Mouse (Mus musculus) liver, embryonic 13.5 days (tissue): ENCODE measurements around the gene Hsh2d. TPM values are rescaled to one million over a fixed set of nuclear protein-coding genes. Genes with fewer than 3 reads are reported as not detected.

Source experiments
- ATAC-seq: fragments of 200-750 bp; cut with Nextera tagmentation; 2 replicates; pipeline ENCODE4 v1.8.0; 2017; ENCODE audit warnings: low read depth, mild to moderate bottlenecking, moderate number of reproducible peaks, moderate library complexity
- DNase-seq: peaks from one replicate; pipeline ENCODE4 v3.0.0; 2022
- H3K27ac ChIP-seq: fragments of 300-500 bp; sonication (generic); 2 replicates; pipeline ENCODE4 v1.5.1; 2015; ENCODE audit warnings: moderate library complexity, mild to moderate bottlenecking, inconsistent platforms
- H3K27me3 ChIP-seq: fragments of 300-500 bp; sonication (generic); 2 replicates; pipeline ENCODE4 v1.6.1; 2015; ENCODE audit warnings: mild to moderate bottlenecking, inconsistent platforms
- H3K36me3 ChIP-seq: fragments of 300-500 bp; sonication (generic); 2 replicates; pipeline ENCODE4 v1.6.1; 2015; ENCODE audit warnings: mild to moderate bottlenecking, inconsistent platforms
- H3K4me1 ChIP-seq: fragments of 300-500 bp; sonication (generic); replicated peaks from 2 replicates; pipeline ENCODE4 v1.6.1; 2015; ENCODE audit warnings: inconsistent platforms
- H3K4me2 ChIP-seq: fragments of 300-500 bp; sonication (generic); 2 replicates; pipeline ENCODE4 v1.6.1; 2015; ENCODE audit warnings: inconsistent platforms, mild to moderate bottlenecking, moderate library complexity
- H3K4me3 ChIP-seq: fragments of 300-500 bp; sonication (generic); replicated peaks from 2 replicates; pipeline ENCODE4 v1.5.1; 2015; ENCODE audit warnings: mild to moderate bottlenecking, inconsistent platforms
- H3K9ac ChIP-seq: fragments of 300-500 bp; sonication (generic); 2 replicates; pipeline ENCODE4 v1.6.1; 2015; ENCODE audit warnings: mild to moderate bottlenecking, inconsistent platforms
- H3K9me3 ChIP-seq: fragments of 300-500 bp; sonication (generic); replicated peaks from 2 replicates; pipeline ENCODE4 v1.6.1; 2016; ENCODE audit warnings: inconsistent platforms
- WGBS: fragments of 180-500 bp; shearing (Covaris S2); methylation state at CpG from one replicate; pipeline ENCODE4 v1.1.7; 2015; ENCODE audit not compliant: insufficient replicate concordance; 5-methylcytosine and 5-hydroxymethylcytosine counted together
- polyA plus RNA-seq: library from polyadenylated mRNA; unstranded; fragments of >200 nt; fragmentation: Nextera tagmentation; extraction: Ambion mirVana; gene quantifications from 2 replicates; pipeline ENCODE4 v1.2.1, GENCODE M21; 2015

The Hsh2d gene
- 0.16 and 0.29 TPM in 2 replicates for polyA plus RNA-seq

GRCm38 (mm10) chr8:72189417-72190214 is at the start of gene Hsh2d:
Gene Hsh2d (plus strand): TSS chr8:72189638.
- ATAC-seq: peak; percentile 23; the same call in 1 of the 2 replicates

DNA sequence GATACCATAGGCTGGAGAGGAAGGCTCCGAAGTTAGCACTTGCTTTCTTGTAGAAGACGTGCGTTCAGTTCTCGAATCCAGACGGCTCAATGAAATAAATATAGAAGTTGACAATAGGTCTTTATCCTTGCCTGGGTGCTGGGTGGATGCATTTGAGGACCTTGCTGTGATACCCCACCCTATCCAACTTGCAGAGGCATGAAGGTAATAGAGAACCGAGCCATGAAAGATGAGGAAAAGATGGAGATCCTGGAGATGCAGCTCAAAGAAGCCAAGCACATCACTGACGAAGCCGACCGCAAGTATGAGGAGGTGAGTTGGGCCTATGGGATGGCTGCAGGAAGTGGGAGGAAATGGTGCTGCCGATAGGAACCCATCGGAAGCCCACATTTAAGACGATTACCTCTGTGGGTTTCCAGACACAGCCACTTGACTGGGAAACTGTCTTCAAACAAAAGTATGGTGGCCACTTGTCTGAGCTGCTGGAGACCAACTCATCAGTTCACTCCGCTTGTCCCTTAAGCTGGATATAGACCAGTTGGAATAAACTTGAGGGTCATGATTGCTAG is 46.1 kb upstream of the Hsh2d start:
- H3K9ac ChIP-seq: no peak overlapping the region
- no peaks in the 10 kb centered on the region for H3K27me3 ChIP-seq
- ATAC-seq: no peak
- H3K4me3 ChIP-seq: no peak overlapping the region
- 40% methylated on average over 13 of the region's 13 CpGs for WGBS
- DNase-seq: no peak
- no peak overlapping the region for H3K4me2 ChIP-seq
- H3K36me3 ChIP-seq: peaks cover 77% of the 10 kb centered on the region
- no peak overlapping the region for H3K27ac ChIP-seq
- H3K4me1 ChIP-seq: peaks cover 24% of the 10 kb centered on the region
- no peaks in the 10 kb centered on the region for H3K9me3 ChIP-seq

More at GRCm38 (mm10) chr8:72189417-72190214, at the start of gene Hsh2d:
- peak within 1 kb of the TSS; percentile 21; the same call in 1 of the 2 replicates for H3K4me2 ChIP-seq
- no peak within 1 kb of the TSS for H3K4me3 ChIP-seq
- H3K9me3 ChIP-seq: no peaks in the 10 kb centered on the region
- H3K27me3 ChIP-seq: no peaks in the 10 kb centered on the region
- H3K27ac ChIP-seq: no peak within 1 kb of the TSS
- DNase-seq: no peak
- H3K9ac ChIP-seq: no peak within 1 kb of the TSS
- 55% methylated on average over 12 of the region's 12 CpGs for WGBS
- no peaks in the 10 kb centered on the region for H3K36me3 ChIP-seq
- H3K4me1 ChIP-seq: no peaks in the 10 kb centered on the region; the same call in 1 of the 2 replicates

DNA sequence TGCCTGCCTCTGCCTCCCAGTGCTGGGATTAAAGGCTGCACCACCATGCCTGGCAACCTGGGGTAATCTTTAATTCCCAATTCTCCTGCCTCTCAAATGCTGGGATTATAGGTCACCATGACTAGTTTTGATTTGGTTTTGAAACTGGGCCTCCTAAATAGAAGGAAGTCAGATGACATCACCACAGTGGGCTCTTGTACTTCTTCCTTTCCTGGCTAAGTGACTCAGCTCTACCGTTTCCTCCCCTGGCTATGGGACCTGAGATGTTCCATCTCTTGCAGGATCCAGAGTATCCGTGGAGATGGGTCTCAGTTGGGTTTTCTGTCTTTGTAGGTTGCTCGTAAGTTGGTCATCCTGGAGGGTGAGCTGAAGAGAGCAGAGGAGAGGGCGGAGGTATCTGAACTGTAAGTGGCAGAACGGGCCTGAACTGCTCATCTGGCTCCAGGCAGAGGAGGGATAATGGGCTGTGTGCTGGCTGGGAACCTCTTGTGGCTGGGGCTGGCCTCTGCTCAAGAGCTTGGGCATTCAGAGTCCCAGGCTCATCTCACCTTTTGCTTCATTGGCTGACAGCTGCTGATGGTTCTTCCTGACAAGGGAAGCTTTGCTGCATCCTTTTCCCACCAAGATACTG is 45.0 kb upstream of the Hsh2d start:
- H3K4me1 ChIP-seq: peaks cover 24% of the 10 kb centered on the region
- no peaks in the 10 kb centered on the region for H3K9me3 ChIP-seq
- H3K27ac ChIP-seq: no peak overlapping the region
- no peak overlapping the region for H3K9ac ChIP-seq
- peaks cover 76% of the 10 kb centered on the region for H3K36me3 ChIP-seq
- no peak overlapping the region for H3K4me2 ChIP-seq
- no peak for ATAC-seq
- WGBS: 50% methylated on average over 5 of the region's 5 CpGs
- DNase-seq: no peak
- no peak overlapping the region for H3K4me3 ChIP-seq
- H3K27me3 ChIP-seq: no peaks in the 10 kb centered on the region

GRCm38 (mm10) chr8:72145511-72145910 is 43.9 kb upstream of the Hsh2d start:
- Histone ChIP-seq H3K4me1 (peaks cover 24% of the 10 kb centered on the region), H3K36me3 (peaks cover 76% of the 10 kb centered on the region)
- no peak for ATAC-seq

GRCm38 (mm10) chr8:72146056-72146455 is 43.4 kb upstream of the Hsh2d start:
- peaks cover 24% of the 10 kb centered on the region for H3K4me1 ChIP-seq
- no peak overlapping the region for H3K4me2 ChIP-seq
- peaks cover 76% of the 10 kb centered on the region for H3K36me3 ChIP-seq
- ATAC-seq: peak; percentile 53; the same call in 1 of the 2 replicates
- H3K27me3 ChIP-seq: no peaks in the 10 kb centered on the region
- DNase-seq: no peak
- no peaks in the 10 kb centered on the region for H3K9me3 ChIP-seq
- no peak overlapping the region for H3K9ac ChIP-seq
- H3K27ac ChIP-seq: no peak overlapping the region
- whole genome bisulfite sequencing: 73% methylated on average over 1 of the region's 1 CpGs
- no peak overlapping the region for H3K4me3 ChIP-seq

More at GRCm38 (mm10) chr8:72145511-72145910, 43.9 kb upstream of the Hsh2d start:
- Histone ChIP-seq H3K4me3 (no peak overlapping the region), H3K27ac (no peak overlapping the region), H3K9ac (no peak overlapping the region), H3K9me3 (no peaks in the 10 kb centered on the region), H3K4me2 (no peak overlapping the region), H3K27me3 (no peaks in the 10 kb centered on the region)
- DNase-seq: no peak
- WGBS: 64% methylated on average over 3 of the region's 3 CpGs

GRCm38 (mm10) chr8:72146556-72146955 is 42.9 kb upstream of the Hsh2d start:
- Histone ChIP-seq H3K27me3 (no peaks in the 10 kb centered on the region), H3K4me2 (no peak overlapping the region), H3K4me1 (peaks cover 24% of the 10 kb centered on the region), H3K36me3 (peaks cover 80% of the 10 kb centered on the region), H3K4me3 (no peak overlapping the region), H3K27ac (peak overlapping the region; percentile 5; the same call in 1 of the 2 replicates), H3K9me3 (no peaks in the 10 kb centered on the region), H3K9ac (no peak overlapping the region)
- ATAC-seq: no peak
- WGBS: 73% methylated on average over 3 of the region's 3 CpGs
- DNase-seq: no peak

DNA sequence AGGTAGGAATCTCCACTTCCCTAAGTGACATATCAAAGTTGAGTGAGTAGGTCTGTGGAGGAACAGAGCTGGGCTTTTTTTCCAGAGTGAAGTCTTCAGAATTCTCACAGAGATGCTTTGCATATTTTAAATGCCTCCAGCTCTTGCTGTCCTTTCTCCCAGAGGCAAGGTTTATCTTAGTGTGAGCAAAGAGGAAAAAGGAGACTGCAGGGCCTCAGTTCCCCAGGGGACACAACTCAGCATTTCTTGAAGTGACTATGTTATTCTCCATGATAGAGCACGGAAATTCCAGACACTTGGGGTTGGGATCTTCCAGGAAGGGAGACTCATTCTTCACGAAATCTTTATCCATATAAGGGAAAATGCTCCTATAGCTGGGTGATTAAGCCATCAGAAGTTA is 42.2 kb upstream of the Hsh2d start:
- ATAC-seq (no peak), DNase-seq (no peak)
- Histone ChIP-seq H3K4me2 (no peak overlapping the region), H3K27ac (no peak overlapping the region), H3K4me3 (no peak overlapping the region), H3K36me3 (peaks cover 83% of the 10 kb centered on the region), H3K27me3 (no peaks in the 10 kb centered on the region), H3K9me3 (no peaks in the 10 kb centered on the region), H3K9ac (no peak overlapping the region), H3K4me1 (peaks cover 24% of the 10 kb centered on the region)
- WGBS: 61% methylated on average over 2 of the region's 2 CpGs

- WGBS: 55% methylated on average over 1 of the region's 1 CpGs
- H3K4me3 ChIP-seq: no peak overlapping the region
- no peak overlapping the region for H3K9ac ChIP-seq
- H3K27ac ChIP-seq: no peak overlapping the region
- peaks cover 80% of the 10 kb centered on the region for H3K36me3 ChIP-seq
- H3K27me3 ChIP-seq: no peaks in the 10 kb centered on the region
- DNase-seq (no peak), ATAC-seq (no peak)
- H3K4me1 ChIP-seq: peaks cover 28% of the 10 kb centered on the region
- H3K4me2 ChIP-seq: no peak overlapping the region
- no peaks in the 10 kb centered on the region for H3K9me3 ChIP-seq
These were observed 40.4 kb upstream of the Hsh2d start for GRCm38 (mm10) chr8:72149056-72149455.

DNA sequence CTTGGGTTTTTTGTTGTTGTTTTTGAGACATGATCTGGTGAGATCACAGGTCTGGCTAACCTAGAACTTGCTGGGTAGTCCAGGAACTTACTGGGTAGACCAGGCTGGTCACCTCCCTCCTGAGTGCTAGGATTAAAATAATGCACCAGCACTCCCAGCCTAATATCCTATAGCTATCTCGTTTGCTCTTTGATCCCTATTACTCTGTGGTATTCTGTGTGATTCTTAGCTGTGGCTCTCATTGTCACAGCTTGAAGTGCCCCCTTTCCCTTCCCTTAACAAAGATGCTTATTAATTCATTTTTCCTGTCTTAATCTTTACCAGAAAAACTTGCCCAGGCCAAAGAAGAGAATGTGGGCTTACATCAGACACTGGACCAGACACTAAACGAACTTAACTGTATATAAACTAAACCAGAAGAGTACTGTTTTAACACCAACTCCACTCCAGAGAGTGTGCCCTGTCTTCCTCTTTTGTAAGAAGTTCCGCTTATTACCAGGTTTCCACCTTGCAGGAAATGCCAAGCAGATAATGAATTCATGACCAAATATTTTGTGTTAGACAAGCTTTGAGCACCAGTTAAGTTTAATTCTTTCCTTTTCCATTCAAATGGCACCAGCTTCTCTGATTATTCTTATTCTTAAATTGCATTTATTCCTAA is 37.9 kb upstream of the Hsh2d start:
- Histone ChIP-seq H3K4me1 (peaks cover 15% of the 10 kb centered on the region), H3K27ac (no peak overlapping the region), H3K9ac (no peak overlapping the region), H3K9me3 (no peaks in the 10 kb centered on the region), H3K36me3 (peaks cover 65% of the 10 kb centered on the region), H3K4me3 (no peak overlapping the region), H3K27me3 (no peaks in the 10 kb centered on the region), H3K4me2 (no peak overlapping the region)
- DNase-seq: no peak
- WGBS: 50% methylated on average over 3 of the region's 3 CpGs
- ATAC-seq: no peak

DNA sequence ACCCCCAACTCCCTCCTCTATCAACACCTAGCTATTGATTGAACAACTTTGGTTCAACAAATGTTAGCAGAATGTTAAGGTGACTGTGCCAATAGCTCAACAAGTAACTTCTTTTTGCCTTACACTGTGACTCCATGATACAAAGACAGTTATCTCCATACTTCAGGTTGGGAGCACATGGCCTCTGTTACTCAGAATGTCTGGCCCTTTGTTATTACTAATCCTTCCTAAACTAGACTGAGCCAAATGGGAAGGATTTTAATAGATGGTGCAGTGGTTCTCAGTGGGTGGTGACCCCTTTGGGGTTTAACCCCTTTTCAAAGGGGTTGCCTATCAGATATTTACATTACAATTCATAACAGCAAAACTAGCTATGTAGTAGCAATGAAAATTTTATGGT is 36.1 kb upstream of the Hsh2d start:
- H3K4me1 ChIP-seq: peaks cover 22% of the 10 kb centered on the region
- DNase-seq: no peak
- H3K36me3 ChIP-seq: peaks cover 50% of the 10 kb centered on the region
- no peak for ATAC-seq
- no peak overlapping the region for H3K4me2 ChIP-seq
- H3K27ac ChIP-seq: no peak overlapping the region
- no peaks in the 10 kb centered on the region for H3K27me3 ChIP-seq
- H3K9ac ChIP-seq: no peak overlapping the region
- H3K9me3 ChIP-seq: no peaks in the 10 kb centered on the region
- no peak overlapping the region for H3K4me3 ChIP-seq

GRCm38 (mm10) chr8:72158096-72158495 is 31.3 kb upstream of the Hsh2d start:
- WGBS: 79% methylated on average over 2 of the region's 2 CpGs
- Histone ChIP-seq H3K4me3 (no peak overlapping the region), H3K4me1 (peaks cover 58% of the 10 kb centered on the region), H3K36me3 (peaks cover 15% of the 10 kb centered on the region; the same call in 1 of the 2 replicates), H3K9me3 (no peaks in the 10 kb centered on the region), H3K9ac (no peak overlapping the region), H3K27me3 (no peaks in the 10 kb centered on the region), H3K4me2 (0 out of 2 replicates have a peak overlapping the region, but pooled peaks have one; percentile 0), H3K27ac (no peak overlapping the region)
- DNase-seq: no peak
- ATAC-seq: no peak
